Comparison of ENCODE assay signal across 8 mouse cellular contexts in the genomic region with DNA sequence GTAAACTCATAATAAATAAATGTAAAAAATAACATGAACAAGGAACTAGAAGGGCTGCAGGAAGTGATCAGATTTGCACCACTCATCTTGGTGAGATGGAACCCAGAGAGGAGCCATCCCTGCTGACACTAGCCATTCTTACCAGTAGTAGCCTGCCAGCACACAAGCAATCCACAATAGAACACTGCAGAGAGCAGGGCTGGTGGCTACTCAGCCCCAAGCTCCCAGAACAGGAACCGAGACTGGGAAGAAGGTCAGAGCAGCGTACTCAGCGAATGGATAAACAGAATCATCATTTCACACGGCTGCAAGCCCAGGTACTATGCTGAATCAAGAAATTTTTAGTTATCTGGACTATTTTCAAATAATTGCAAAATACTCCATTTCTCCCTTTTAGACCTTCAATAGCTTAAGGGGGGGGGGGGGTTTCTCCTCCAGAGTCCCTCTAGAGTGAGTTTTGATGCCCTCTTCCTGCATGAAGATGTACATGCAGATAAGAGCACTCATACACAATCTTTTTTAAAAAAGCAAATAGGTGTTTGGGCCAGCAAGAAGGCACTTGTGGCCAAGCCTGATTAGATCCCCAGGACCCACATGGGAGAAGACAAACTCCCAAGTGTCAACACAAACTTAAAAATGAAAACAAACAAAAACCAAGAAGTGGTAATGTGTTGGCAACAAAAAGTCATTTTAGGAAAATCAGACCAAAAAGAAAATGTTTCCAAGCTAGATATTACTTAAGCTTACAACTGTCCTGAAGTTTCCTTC. TPM values are rescaled to one million over a fixed set of nuclear protein-coding genes. Genes with fewer than 3 reads are reported as not detected.
DNase-seq lines count a peak whose midpoint lies in the region; ATAC-seq lines count a peak whose summit lies in the region.
"Had no signal": no experiment of that assay in that cellular context is flagged by ENCODE, and none has a peak within 500 bp of the region (broad histone marks: within the 10 kb centered on the region; RNA-seq: fewer than 3 reads in every experiment).

No protein-coding gene starts in this region.

- no peak overlapping the region for H3K27ac ChIP-seq in limb, embryonic 12.5 days
- H3K27ac ChIP-seq in limb, embryonic 10.5 days = no peak overlapping the region
- no peak overlapping the region for H3K27ac ChIP-seq in heart, embryonic 10.5 days

- 54% methylated on average over 4 of the region's 4 CpGs for WGBS in limb, embryonic 12.5 days
- WGBS in limb, embryonic 10.5 days = 55% methylated on average over 4 of the region's 4 CpGs
- 55% methylated on average over 4 of the region's 4 CpGs for WGBS in heart, embryonic 10.5 days

- ATAC-seq in limb, embryonic 12.5 days (ENCODE audit: insufficient number of reproducible peaks, insufficient read depth, low FRiP score, low TSS enrichment, low read depth) = no peak
- ATAC-seq in megakaryocyte progenitor cell, adult 5-6 weeks (replicated peaks; ENCODE audit: poor library complexity) = peak; percentile 10

- DNase-seq in limb, embryonic 10.5 days (ENCODE audit: low spot score) = no peak
- peak; percentile 60 for DNase-seq in ZHBTc4 (ENCODE audit: low read depth, low spot score)
- DNase-seq in heart, embryonic 10.5 days (ENCODE audit: low spot score) = no peak
- no peak for DNase-seq in yolk sac, embryonic 10.5 days (ENCODE audit: low spot score)
- no peak for DNase-seq in neural tube, embryonic 10.5 days (ENCODE audit: extremely low spot score, low spot score)
- DNase-seq: cerebellum, adult 8-10 months had no signal

- no peaks in the 10 kb centered on the region for H3K27me3 ChIP-seq in limb, embryonic 12.5 days
- H3K27me3 ChIP-seq in limb, embryonic 10.5 days (ENCODE audit: low read depth, poor library complexity, severe bottlenecking) = no peaks in the 10 kb centered on the region
- no peaks in the 10 kb centered on the region for H3K27me3 ChIP-seq in heart, embryonic 10.5 days (ENCODE audit: insufficient read depth, poor library complexity, severe bottlenecking)

- peaks cover 33% of the 10 kb centered on the region for H3K36me3 ChIP-seq in limb, embryonic 12.5 days
- peaks cover 72% of the 10 kb centered on the region for H3K36me3 ChIP-seq in limb, embryonic 10.5 days
- H3K36me3 ChIP-seq in heart, embryonic 10.5 days = peaks cover 47% of the 10 kb centered on the region

- H3K9ac ChIP-seq in limb, embryonic 12.5 days (replicated peaks) = no peak overlapping the region

- 0 out of 2 replicates have a peak overlapping the region, but pooled peaks have one; percentile 2 for H3K4me2 ChIP-seq in limb, embryonic 12.5 days

- peaks cover 30% of the 10 kb centered on the region for H3K4me1 ChIP-seq in limb, embryonic 12.5 days (replicated peaks)
- H3K4me1 ChIP-seq in limb, embryonic 10.5 days = peaks cover 27% of the 10 kb centered on the region
- peaks cover 27% of the 10 kb centered on the region for H3K4me1 ChIP-seq in heart, embryonic 10.5 days

- H3K9me3 ChIP-seq in limb, embryonic 12.5 days = no peaks in the 10 kb centered on the region
- no peaks in the 10 kb centered on the region for H3K9me3 ChIP-seq in limb, embryonic 10.5 days (replicated peaks)
- no peaks in the 10 kb centered on the region for H3K9me3 ChIP-seq in heart, embryonic 10.5 days

- no peak overlapping the region for H3K4me3 ChIP-seq in limb, embryonic 12.5 days (replicated peaks)
- no peak overlapping the region for H3K4me3 ChIP-seq in limb, embryonic 10.5 days
- 0 out of 2 replicates have a peak overlapping the region, but pooled peaks have one; percentile 15 for H3K4me3 ChIP-seq in heart, embryonic 10.5 days

RNA-seq across cellular contexts. Expression of gene Mgme1, which starts 4.4 kb away (rescaled TPM):
- polyA plus RNA-seq in limb, embryonic 12.5 days (2016; fragmentation: Nextera tagmentation; extraction: Ambion mirVana) = 20.3 and 21.7 TPM in 2 replicates
- polyA plus RNA-seq in limb, embryonic 10.5 days (2016; fragmentation: Nextera tagmentation; extraction: Ambion mirVana) = 25.6 and 25.7 TPM in 2 replicates
- polyA plus RNA-seq in heart, embryonic 10.5 days (2016; fragmentation: Nextera tagmentation; extraction: Ambion mirVana) = 24.7 TPM in 2 replicates
- total RNA-seq in megakaryocyte progenitor cell, adult 5-6 weeks (2015) = 16.5 and 17.7 TPM in 2 replicates
- total RNA-seq in megakaryocyte progenitor cell, adult 5-6 weeks (2017) = 30.2 and 31.0 TPM in 2 replicates

RNA-seq across cellular contexts. Expression of gene Snx5, which starts 4.6 kb away (rescaled TPM):
- polyA plus RNA-seq in limb, embryonic 12.5 days (2016; fragmentation: Nextera tagmentation; extraction: Ambion mirVana) = 139 and 145 TPM in 2 replicates
- 140 and 144 TPM in 2 replicates for polyA plus RNA-seq in limb, embryonic 10.5 days (2016; fragmentation: Nextera tagmentation; extraction: Ambion mirVana)
- 119 and 128 TPM in 2 replicates for polyA plus RNA-seq in heart, embryonic 10.5 days (2016; fragmentation: Nextera tagmentation; extraction: Ambion mirVana)
- total RNA-seq in megakaryocyte progenitor cell, adult 5-6 weeks (2015) = 269 and 285 TPM in 2 replicates
- 297 and 304 TPM in 2 replicates for total RNA-seq in megakaryocyte progenitor cell, adult 5-6 weeks (2017)
